Mouse (Mus musculus) G1E (cell line): ENCODE measurements at regions not wholly inside any gene's neighbourhood (a gene's known extent, or its start where the extent isn't known, plus 50 kb on each side); places are given as distances from the start of the nearest gene placed in this dataset.

Source experiments
- CTCF ChIP-seq: IDR thresholded peaks from 2 replicates; pipeline ENCODE4 v1.5.1; 2012; ENCODE audit warnings: low read depth, low read length, inconsistent platforms, mixed read lengths
- POLR2AphosphoS5 ChIP-seq: IDR thresholded peaks from 2 replicates; pipeline ENCODE4 v1.6.1; 2012; ENCODE audit warnings: low read depth, low read length, inconsistent platforms; ENCODE audit not compliant: insufficient replicate concordance

GRCm38 (mm10) chr6:68977959-68978358 is 1442.4 kb upstream of the Tacstd2 start:
- TF ChIP-seq POLR2AphosphoS5: no peak
- TF ChIP-seq CTCF: no peak
